Mouse (Mus musculus) forebrain, postnatal 0 days (tissue): ENCODE measurements around the gene Wdr38. TPM values are rescaled to one million over a fixed set of nuclear protein-coding genes. Genes with fewer than 3 reads are reported as not detected.
A peak's percentile ranks its signal among the peaks of the same experiment; 100 is the strongest.
"Not testable (repeated sequence)": the region's sequence is repeated elsewhere in the genome, so short reads cannot be mapped to it uniquely, and the experiment has no call there.

Experiments
- ATAC-seq: fragments of 200-750 bp; cut with Nextera tagmentation; 2 replicates; pipeline ENCODE4 v1.8.0; 2017; ENCODE audit warnings: mild to moderate bottlenecking, moderate library complexity
- DNase-seq: peaks from one replicate; pipeline ENCODE4 v3.0.0-alpha.2; 2015
- H3K27ac ChIP-seq: fragments of 300-500 bp; sonication (generic); 2 replicates; pipeline ENCODE4 v1.5.1; 2014; ENCODE audit warnings: low read depth, mild to moderate bottlenecking, antibody characterized with exemption, low read length, moderate library complexity, mixed read lengths
- H3K27me3 ChIP-seq: fragments of 300-500 bp; sonication (generic); 2 replicates; pipeline ENCODE4 v1.6.1; 2014; ENCODE audit warnings: mild to moderate bottlenecking, low read length, mixed read lengths; ENCODE audit not compliant: insufficient read depth
- H3K36me3 ChIP-seq: fragments of 300-500 bp; sonication (generic); 2 replicates; pipeline ENCODE4 v1.6.1; 2014; ENCODE audit warnings: mild to moderate bottlenecking, moderate library complexity; ENCODE audit not compliant: insufficient read depth
- H3K4me1 ChIP-seq: fragments of 300-500 bp; sonication (generic); 2 replicates; pipeline ENCODE4 v1.6.1; 2014; ENCODE audit warnings: antibody characterized with exemption; ENCODE audit not compliant: insufficient read depth
- H3K4me2 ChIP-seq: fragments of 300-500 bp; sonication (generic); 2 replicates; pipeline ENCODE4 v1.6.1; 2014; ENCODE audit warnings: low read depth, mild to moderate bottlenecking, moderate library complexity
- H3K4me3 ChIP-seq: fragments of 300-500 bp; sonication (generic); 2 replicates; pipeline ENCODE4 v1.5.1; 2014; ENCODE audit warnings: low read depth, low read length, mixed read lengths
- H3K9ac ChIP-seq: fragments of 300-500 bp; sonication (generic); 2 replicates; pipeline ENCODE4 v1.6.1; 2014; ENCODE audit warnings: mild to moderate bottlenecking
- H3K9me3 ChIP-seq: fragments of 300-500 bp; sonication (generic); 2 replicates; pipeline ENCODE4 v1.6.1; 2016; ENCODE audit warnings: low read length
- CTCF ChIP-seq: sonication (generic); IDR thresholded peaks from 2 replicates; pipeline ENCODE4 v1.5.1; 2016; ENCODE audit warnings: antibody characterized with exemption, control low read depth, low read depth
- WGBS: fragments of 180-500 bp; shearing (Covaris S2); extraction: QIAGEN DNeasy Blood & Tissue Kit; methylation state at CpG from one replicate; pipeline ENCODE4 v1.1.7; 2014; 5-methylcytosine and 5-hydroxymethylcytosine counted together
- polyA plus RNA-seq: library from polyadenylated mRNA; unstranded; fragments of >200 nt; fragmentation: Nextera tagmentation; extraction: Ambion mirVana; gene quantifications from 2 replicates; pipeline ENCODE4 v1.2.1, GENCODE M21; 2015
- total RNA-seq: library from RNA; depleted of rRNA; stranded (reverse); fragments of >200 nt; gene quantifications from 2 replicates; pipeline ENCODE4 v1.2.3, GENCODE M21; 2014

Wdr38 gene
- total and polyA plus RNA-seq, 2 experiments from 2014 or later = 0.43 to 0.64 TPM

DNA sequence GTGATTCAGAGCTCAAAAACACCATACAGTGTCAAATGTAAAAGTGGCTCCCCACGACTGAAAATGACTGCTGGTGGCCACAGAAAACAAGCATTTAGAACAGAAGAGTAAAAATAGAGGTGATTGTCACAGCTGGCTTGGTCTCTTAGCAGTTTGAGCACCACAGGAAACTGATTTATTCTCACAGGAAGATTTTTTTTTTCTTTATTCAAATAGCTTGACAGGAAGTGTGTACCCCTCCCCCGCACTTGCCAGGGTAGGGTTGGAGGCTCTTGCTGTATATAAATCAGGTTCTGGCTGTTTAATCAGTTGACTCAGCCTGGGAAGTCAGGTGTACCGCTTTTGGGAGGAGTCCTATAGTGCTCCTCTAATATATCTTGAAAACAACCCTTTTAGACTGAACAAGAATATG is 11.7 kb downstream of the Wdr38 start:
- no peak overlapping the region for H3K27ac ChIP-seq
- H3K9ac ChIP-seq = peak overlapping the region; percentile 91
- ATAC-seq = no peak
- H3K27me3 ChIP-seq = no peaks in the 10 kb centered on the region
- H3K4me3 ChIP-seq = peak overlapping the region; percentile 82
- TF ChIP-seq CTCF = no peak
- 35% methylated on average over 3 of the region's 3 CpGs for WGBS
- peak; percentile 26 for DNase-seq
- H3K4me1 ChIP-seq = peaks cover 17% of the 10 kb centered on the region
- H3K4me2 ChIP-seq = peak overlapping the region; percentile 78
- no peaks in the 10 kb centered on the region for H3K9me3 ChIP-seq
- peaks cover 15% of the 10 kb centered on the region; the same call in 1 of the 2 replicates for H3K36me3 ChIP-seq

DNA sequence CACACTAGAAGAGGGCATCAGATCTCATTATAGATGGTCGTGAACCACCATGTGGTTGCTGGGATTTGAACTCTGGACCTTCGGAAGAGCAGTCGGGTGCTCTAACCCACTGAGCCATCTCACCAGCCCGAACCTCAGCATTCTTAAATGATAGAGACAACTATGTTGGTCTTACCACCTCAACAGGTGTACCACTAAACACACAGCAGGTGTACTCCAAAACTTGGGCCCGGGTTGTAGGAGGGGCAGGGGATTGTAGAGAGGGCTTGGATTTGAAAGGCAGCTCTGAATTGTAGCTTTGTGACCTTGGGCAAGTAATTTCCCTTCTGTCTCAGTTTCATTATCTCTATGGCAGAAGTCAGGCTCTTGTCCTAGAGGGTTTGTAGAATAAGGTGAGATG is 12.9 kb downstream of the Wdr38 start:
- Histone ChIP-seq H3K4me1 (peaks cover 15% of the 10 kb centered on the region; the same call in 1 of the 2 replicates), H3K36me3 (peaks cover 27% of the 10 kb centered on the region)
- not testable (repeated sequence) for H3K4me3 ChIP-seq, H3K27me3 ChIP-seq, H3K4me2 ChIP-seq, DNase-seq, H3K9me3 ChIP-seq, ATAC-seq, H3K27ac ChIP-seq, H3K9ac ChIP-seq
- WGBS = 95% methylated on average over 5 of the region's 5 CpGs

DNA sequence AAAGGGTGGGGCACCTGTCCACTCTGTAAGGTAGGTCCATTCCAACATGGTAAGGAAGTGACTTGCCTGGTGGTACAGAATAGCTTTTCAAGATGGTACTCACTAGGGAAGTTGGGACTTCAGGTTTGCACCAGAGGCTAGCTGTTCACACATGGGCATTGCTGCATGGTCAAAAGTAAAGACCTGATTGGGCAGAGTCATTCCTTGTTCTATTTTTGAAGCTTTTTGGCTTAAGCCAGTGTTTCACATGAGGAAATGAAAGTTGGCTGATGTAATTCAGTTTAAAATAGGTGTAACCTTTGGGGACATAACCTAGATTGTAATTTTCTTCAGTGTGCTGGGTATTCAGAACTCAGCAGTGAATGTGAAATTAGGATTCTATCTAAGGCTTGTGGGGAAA is 14.0 kb downstream of the Wdr38 start:
- no peak overlapping the region for H3K27ac ChIP-seq
- H3K4me2 ChIP-seq = no peak overlapping the region
- ATAC-seq (no peak), DNase-seq (no peak)
- H3K27me3 ChIP-seq = no peaks in the 10 kb centered on the region
- no peak overlapping the region for H3K4me3 ChIP-seq
- peaks cover 10% of the 10 kb centered on the region; the same call in 1 of the 2 replicates for H3K4me1 ChIP-seq
- H3K9ac ChIP-seq = no peak overlapping the region
- no peaks in the 10 kb centered on the region for H3K9me3 ChIP-seq
- peaks cover 37% of the 10 kb centered on the region for H3K36me3 ChIP-seq
- TF ChIP-seq CTCF = no peak

DNA sequence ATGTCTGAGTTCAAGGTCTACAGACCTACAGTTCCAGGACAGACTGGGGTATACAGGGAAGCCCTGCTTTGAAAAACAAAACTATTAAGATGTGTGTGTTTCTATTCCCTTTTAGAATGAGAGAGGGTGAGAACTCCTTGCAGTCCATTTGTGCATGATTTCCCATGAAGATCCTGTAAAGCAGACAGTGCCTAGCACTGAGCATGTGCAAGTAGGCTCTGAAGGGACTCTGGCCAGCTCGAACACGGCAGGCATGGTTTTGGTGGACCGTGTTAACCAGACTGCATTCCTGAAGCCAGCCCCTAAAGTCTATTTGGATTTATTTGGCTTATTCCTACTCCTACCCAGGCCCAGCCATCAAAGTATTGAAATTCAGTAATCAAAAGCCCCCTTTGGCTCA is 14.7 kb downstream of the Wdr38 start:
- ATAC-seq (no peak), DNase-seq (no peak)
- no peak for TF ChIP-seq CTCF
- Histone ChIP-seq H3K9me3 (no peaks in the 10 kb centered on the region), H3K4me3 (no peak overlapping the region), H3K27me3 (no peaks in the 10 kb centered on the region), H3K4me2 (no peak overlapping the region), H3K27ac (no peak overlapping the region), H3K9ac (no peak overlapping the region), H3K4me1 (peaks cover 9% of the 10 kb centered on the region; the same call in 1 of the 2 replicates), H3K36me3 (peaks cover 44% of the 10 kb centered on the region)
- WGBS = 82% methylated on average over 3 of the region's 3 CpGs

DNA sequence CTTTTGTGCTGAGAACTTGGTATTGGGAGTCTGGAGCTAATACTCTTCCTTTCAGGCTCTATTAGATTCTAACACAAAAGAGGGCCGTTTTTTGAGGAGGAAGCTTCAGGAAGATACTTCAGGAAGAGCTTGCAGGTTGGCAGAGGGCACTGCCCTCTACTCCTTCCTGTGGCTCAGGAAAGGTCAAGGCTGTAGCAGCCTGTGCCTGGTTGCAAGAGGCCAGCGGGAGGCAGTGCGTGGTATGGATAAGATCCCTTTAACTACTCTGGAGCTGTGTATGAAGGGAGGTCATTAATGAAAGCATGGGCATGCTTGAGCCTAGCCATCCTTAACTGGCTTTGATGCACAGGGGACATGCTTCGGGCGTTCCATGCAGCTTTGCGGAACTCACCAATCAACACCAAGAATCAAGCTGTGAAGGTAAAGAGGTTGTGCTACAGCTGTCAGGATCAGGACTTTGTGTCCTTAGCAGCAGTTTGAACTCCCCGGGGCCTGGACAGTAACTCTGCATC is 15.5 kb downstream of the Wdr38 start:
- no peak overlapping the region for H3K4me3 ChIP-seq
- WGBS = 83% methylated on average over 7 of the region's 7 CpGs
- no peak overlapping the region for H3K27ac ChIP-seq
- peaks cover 51% of the 10 kb centered on the region for H3K36me3 ChIP-seq
- DNase-seq (no peak), ATAC-seq (no peak)
- no peak overlapping the region for H3K9ac ChIP-seq
- no peak for TF ChIP-seq CTCF
- H3K4me1 ChIP-seq = peaks cover 6% of the 10 kb centered on the region; the same call in 1 of the 2 replicates
- no peak overlapping the region for H3K4me2 ChIP-seq
- no peaks in the 10 kb centered on the region for H3K27me3 ChIP-seq
- no peaks in the 10 kb centered on the region for H3K9me3 ChIP-seq

DNA sequence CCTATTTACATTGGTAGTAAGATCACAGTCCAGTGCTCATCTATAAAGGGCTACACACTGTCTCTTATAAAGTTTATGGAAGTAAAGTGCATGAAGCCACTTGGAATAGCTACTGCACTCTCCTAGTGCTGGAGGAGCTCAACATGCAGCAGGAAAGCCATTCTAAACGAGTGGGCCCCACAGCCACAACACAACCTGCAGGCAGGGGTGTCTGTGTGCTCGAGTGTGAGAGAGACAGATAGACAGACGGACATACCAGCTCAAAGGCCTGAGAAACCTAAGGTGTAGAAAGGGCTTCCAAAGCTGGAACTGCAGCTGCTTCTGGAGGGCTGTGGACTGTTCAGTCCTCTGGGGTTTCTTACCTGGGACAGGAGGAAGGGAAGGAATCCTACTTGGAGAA is 19.3 kb downstream of the Wdr38 start:
- Histone ChIP-seq H3K9ac (no peak overlapping the region), H3K27ac (no peak overlapping the region), H3K27me3 (no peaks in the 10 kb centered on the region), H3K4me3 (no peak overlapping the region), H3K9me3 (no peaks in the 10 kb centered on the region), H3K36me3 (peaks cover 82% of the 10 kb centered on the region), H3K4me2 (no peak overlapping the region), H3K4me1 (no peaks in the 10 kb centered on the region)
- ATAC-seq (no peak), DNase-seq (no peak)
- WGBS = 79% methylated on average over 3 of the region's 3 CpGs
- TF ChIP-seq CTCF = no peak

DNA sequence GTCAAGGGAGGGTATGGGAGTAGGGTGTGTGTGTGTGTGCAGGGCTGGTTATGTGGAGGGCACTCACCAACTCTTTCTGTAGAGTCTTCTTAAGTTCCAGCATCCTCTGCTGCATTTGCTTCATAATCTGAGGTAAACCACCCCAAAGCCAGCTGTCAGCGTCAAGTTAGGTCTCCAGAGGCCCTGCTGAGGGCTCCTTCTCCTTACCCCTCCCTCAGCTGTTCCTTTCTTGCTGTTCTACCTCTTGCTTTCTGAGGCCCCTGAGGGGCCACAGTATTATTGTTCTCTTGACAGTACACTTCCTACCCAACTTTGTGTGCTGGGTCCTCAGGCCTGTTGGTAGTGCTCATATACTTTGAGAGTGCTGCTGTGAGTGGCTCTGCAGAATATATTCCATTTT is 22.7 kb downstream of the Wdr38 start:
- no peak overlapping the region for H3K4me2 ChIP-seq
- H3K27me3 ChIP-seq = no peaks in the 10 kb centered on the region
- no peak overlapping the region for H3K4me3 ChIP-seq
- 92% methylated on average over 1 of the region's 1 CpGs for WGBS
- ATAC-seq (no peak), DNase-seq (no peak)
- H3K4me1 ChIP-seq = no peaks in the 10 kb centered on the region
- H3K9ac ChIP-seq = no peak overlapping the region
- H3K9me3 ChIP-seq = no peaks in the 10 kb centered on the region
- no peak for TF ChIP-seq CTCF
- no peak overlapping the region for H3K27ac ChIP-seq
- peaks cover 88% of the 10 kb centered on the region for H3K36me3 ChIP-seq
